Mouse (Mus musculus) limb, embryonic 14.5 days (tissue): ENCODE data around the gene Slamf8. TPM values are rescaled to one million over a fixed set of nuclear protein-coding genes. Genes with fewer than 3 reads are reported as not detected.

Source experiments
- ATAC-seq: fragments of 200-750 bp; cut with Nextera tagmentation; 2 replicates; pipeline ENCODE4 v1.8.0; 2017; ENCODE audit warnings: low read depth, moderate number of reproducible peaks, moderate TSS enrichment; ENCODE audit not compliant: low FRiP score
- DNase-seq: peaks from one replicate; pipeline ENCODE4 v3.0.0-alpha.2; 2015; ENCODE audit warnings: low spot score
- H3K27ac ChIP-seq: fragments of 300-500 bp; sonication (generic); replicated peaks from 2 replicates; pipeline ENCODE4 v1.5.1; 2014; ENCODE audit warnings: low read depth, mild to moderate bottlenecking, low read length, moderate library complexity, mixed read lengths
- H3K27me3 ChIP-seq: fragments of 300-500 bp; sonication (generic); 2 replicates; pipeline ENCODE4 v1.6.1; 2014; ENCODE audit warnings: low read length, mixed read lengths; ENCODE audit not compliant: control insufficient read depth, insufficient read depth
- H3K36me3 ChIP-seq: fragments of 300-500 bp; sonication (generic); 2 replicates; pipeline ENCODE4 v1.6.1; 2014; ENCODE audit warnings: mild to moderate bottlenecking, low read length, moderate library complexity, mixed read lengths; ENCODE audit not compliant: control insufficient read depth, insufficient read depth
- H3K4me1 ChIP-seq: fragments of 300-500 bp; sonication (generic); 2 replicates; pipeline ENCODE4 v1.6.1; 2014; ENCODE audit warnings: antibody characterized with exemption, low read length, mixed read lengths; ENCODE audit not compliant: control insufficient read depth, insufficient read depth
- H3K4me2 ChIP-seq: fragments of 300-500 bp; sonication (generic); replicated peaks from 2 replicates; pipeline ENCODE4 v1.6.1; 2014; ENCODE audit warnings: low read depth, mild to moderate bottlenecking, low read length, moderate library complexity; ENCODE audit not compliant: severe bottlenecking
- H3K4me3 ChIP-seq: fragments of 300-500 bp; sonication (generic); replicated peaks from 2 replicates; pipeline ENCODE4 v1.5.1; 2014; ENCODE audit warnings: low read length
- H3K9ac ChIP-seq: fragments of 300-500 bp; sonication (generic); 2 replicates; pipeline ENCODE4 v1.6.1; 2014; ENCODE audit warnings: mild to moderate bottlenecking, low read depth, low read length, moderate library complexity; ENCODE audit not compliant: severe bottlenecking
- H3K9me3 ChIP-seq: fragments of 300-500 bp; sonication (generic); 2 replicates; pipeline ENCODE4 v1.6.1; 2016; ENCODE audit warnings: low read length; ENCODE audit not compliant: control insufficient read depth
- POLR2A ChIP-seq: fragments of 200-500 bp; IDR thresholded peaks from 2 replicates; pipeline ENCODE4 v1.8.0; 2012; ENCODE audit warnings: inconsistent platforms, mild to moderate bottlenecking, moderate library complexity, borderline replicate concordance; ENCODE audit not compliant: insufficient read depth, insufficient read length; ENCODE audit errors: extremely low read depth
- WGBS: fragments of 180-500 bp; shearing (Covaris S2); extraction: QIAGEN DNeasy Blood & Tissue Kit; methylation state at CpG from one replicate; pipeline ENCODE4 v1.1.7; 2014; 5-methylcytosine and 5-hydroxymethylcytosine counted together
- polyA plus RNA-seq, 2 experiments: library from polyadenylated mRNA; depleted of rRNA in 1 of 2; stranded (reverse) in 1 of 2; unstranded in 1 of 2; fragments of >200 nt; fragmentation: Nextera tagmentation in 1 of 2; extraction: Ambion mirVana in 1 of 2; gene quantifications; 2 replicates each; pipeline versions ENCODE4 v1.2.1 to v1.2.3; 2012 to 2014

Slamf8 gene
- polyA plus RNA-seq (2012; rRNA removed) (0.30 and 0.74 TPM in 2 replicates), polyA plus RNA-seq (2014; fragmentation: Nextera tagmentation; extraction: Ambion mirVana) (0.28 TPM in 1 of 2 replicates, not detected in the other)

- 76% methylated on average over 7 of the region's 7 CpGs for WGBS
- H3K4me3 ChIP-seq: no peak within 1 kb of the TSS
- no peak within 1 kb of the TSS for H3K27ac ChIP-seq
- no peaks in the 10 kb centered on the region for H3K36me3 ChIP-seq
- no peak for TF ChIP-seq POLR2A
- H3K9ac ChIP-seq: no peak within 1 kb of the TSS
- no peaks in the 10 kb centered on the region for H3K27me3 ChIP-seq
- H3K9me3 ChIP-seq: no peaks in the 10 kb centered on the region
- ATAC-seq (no peak), DNase-seq (no peak)
- H3K4me2 ChIP-seq: no peak within 1 kb of the TSS
- H3K4me1 ChIP-seq: no peaks in the 10 kb centered on the region
Measured at GRCm38 (mm10) chr1:172590385-172590784, at the start of gene Slamf8. TSS of gene Slamf8 (minus strand) at chr1:172590568.

GRCm38 (mm10) chr1:172638781-172639180 lies 48.4 kb upstream of the Slamf8 start:
- H3K4me1 ChIP-seq: no peaks in the 10 kb centered on the region
- no peaks in the 10 kb centered on the region for H3K9me3 ChIP-seq
- H3K27ac ChIP-seq: 0 out of 2 replicates have a peak overlapping the region, but pooled peaks have one; percentile 15
- 33% methylated on average over 2 of the region's 2 CpGs for WGBS
- H3K36me3 ChIP-seq: no peaks in the 10 kb centered on the region
- no peak overlapping the region for H3K4me3 ChIP-seq
- TF ChIP-seq POLR2A: no peak
- H3K27me3 ChIP-seq: no peaks in the 10 kb centered on the region
- no peak overlapping the region for H3K4me2 ChIP-seq
- DNase-seq (peak; percentile 49), ATAC-seq (no peak)
- H3K9ac ChIP-seq: no peak overlapping the region

- TF ChIP-seq POLR2A: no peak
- Histone ChIP-seq H3K9ac (no peak overlapping the region), H3K27ac (no peak overlapping the region), H3K4me2 (no peak overlapping the region), H3K4me1 (no peaks in the 10 kb centered on the region), H3K27me3 (no peaks in the 10 kb centered on the region), H3K36me3 (no peaks in the 10 kb centered on the region), H3K9me3 (no peaks in the 10 kb centered on the region), H3K4me3 (no peak overlapping the region)
- 68% methylated on average over 4 of the region's 4 CpGs for WGBS
- ATAC-seq: no peak
- no peak for DNase-seq
Measured at GRCm38 (mm10) chr1:172637801-172638200, 47.4 kb upstream of the Slamf8 start.

- no peaks in the 10 kb centered on the region for H3K36me3 ChIP-seq
- H3K27me3 ChIP-seq: no peaks in the 10 kb centered on the region
- no peak overlapping the region for H3K9ac ChIP-seq
- 87% methylated on average over 5 of the region's 5 CpGs for WGBS
- ATAC-seq (no peak), DNase-seq (no peak)
- H3K4me2 ChIP-seq: no peak overlapping the region
- no peaks in the 10 kb centered on the region for H3K4me1 ChIP-seq
- no peak for TF ChIP-seq POLR2A
- no peak overlapping the region for H3K27ac ChIP-seq
- H3K9me3 ChIP-seq: no peaks in the 10 kb centered on the region
- H3K4me3 ChIP-seq: no peak overlapping the region
Measured at GRCm38 (mm10) chr1:172636266-172636665, 45.9 kb upstream of the Slamf8 start.

- 49% methylated on average over 4 of the region's 4 CpGs for WGBS
Measured at GRCm38 (mm10) chr1:172635258-172635657, 44.9 kb upstream of the Slamf8 start.

GRCm38 (mm10) chr1:172634136-172634535 lies 43.8 kb upstream of the Slamf8 start:
- ATAC-seq: no peak
- 90% methylated on average over 2 of the region's 2 CpGs for WGBS
- DNase-seq: no peak
- H3K4me2 ChIP-seq: no peak overlapping the region
- no peaks in the 10 kb centered on the region for H3K27me3 ChIP-seq
- no peaks in the 10 kb centered on the region for H3K36me3 ChIP-seq
- no peak overlapping the region for H3K9ac ChIP-seq
- H3K9me3 ChIP-seq: no peaks in the 10 kb centered on the region
- TF ChIP-seq POLR2A: no peak
- 0 out of 2 replicates have a peak, but pooled peaks cover 3% of the 10 kb centered on the region for H3K4me1 ChIP-seq
- H3K27ac ChIP-seq: no peak overlapping the region
- H3K4me3 ChIP-seq: no peak overlapping the region

More at GRCm38 (mm10) chr1:172635258-172635657, 44.9 kb upstream of the Slamf8 start:
- H3K4me1 ChIP-seq: no peaks in the 10 kb centered on the region
- no peak for TF ChIP-seq POLR2A
- no peaks in the 10 kb centered on the region for H3K36me3 ChIP-seq
- no peaks in the 10 kb centered on the region for H3K27me3 ChIP-seq
- H3K27ac ChIP-seq: no peak overlapping the region
- ATAC-seq (no peak), DNase-seq (no peak)
- H3K4me2 ChIP-seq: no peak overlapping the region
- no peaks in the 10 kb centered on the region for H3K9me3 ChIP-seq
- H3K4me3 ChIP-seq: no peak overlapping the region
- no peak overlapping the region for H3K9ac ChIP-seq
